Mouse (Mus musculus) ES-E14 (cell line): ENCODE results near the gene Slc38a10.

Experiments used
- CHD2 ChIP-seq: IDR thresholded peaks from 2 replicates; pipeline ENCODE4 v1.6.1; 2014; ENCODE audit warnings: mild to moderate bottlenecking, low read depth, low read length, inconsistent platforms
- HCFC1 ChIP-seq: IDR thresholded peaks from 2 replicates; pipeline ENCODE4 v1.6.1; 2012; ENCODE audit warnings: low read length, inconsistent platforms, borderline replicate concordance; ENCODE audit not compliant: insufficient read depth
- MAFK ChIP-seq: IDR thresholded peaks from 2 replicates; pipeline ENCODE4 v1.6.1; 2014; ENCODE audit warnings: mild to moderate bottlenecking, low read depth, low read length, inconsistent platforms; ENCODE audit not compliant: insufficient read depth
- ZC3H11A ChIP-seq: IDR thresholded peaks from 2 replicates; pipeline ENCODE4 v1.6.1; 2012; ENCODE audit warnings: low read depth, mild to moderate bottlenecking, inconsistent platforms, low read length, borderline replicate concordance
- ZNF384 ChIP-seq: IDR thresholded peaks from 2 replicates; pipeline ENCODE4 v1.6.1; 2012; ENCODE audit warnings: low read depth, low read length, inconsistent platforms

GRCm38 (mm10) chr11:120186821-120187235, 35.7 kb upstream of the Slc38a10 start:
- TF ChIP-seq HCFC1 (no peak), CHD2 (no peak), ZNF384 (no peak), MAFK (no peak), ZC3H11A (no peak)
